Mouse (Mus musculus): Measurements from ENCODE around the gene Fam196b. TPM values are rescaled to one million over a fixed set of nuclear protein-coding genes. Genes with fewer than 3 reads are reported as not detected.

Gene Fam196b
- total and polyA plus RNA-seq, 3 experiments: 0.06 TPM; not detected in 2

GRCm38 (mm10) chr11:34416619-34416979, 102.0 kb downstream of the Fam196b start:
- Histone ChIP-seq H3K36me3 (ENCODE audit: control insufficient read depth, insufficient read depth, low read length) (no peaks in the 10 kb centered on the region), H3K9ac (ENCODE audit: low read depth, low read length) (no peak overlapping the region), H3K4me3 (no peak overlapping the region), H3K27ac (no peak overlapping the region), H3K79me2 (replicated peaks; ENCODE audit: control insufficient read depth, insufficient read depth, low read length) (no peaks in the 10 kb centered on the region), H3K4me1 (ENCODE audit: control insufficient read depth, insufficient read depth, low read length) (no peaks in the 10 kb centered on the region; the same call in 1 of the 2 replicates), H3K27me3 (ENCODE audit: control insufficient read depth, insufficient read depth, low read length) (no peaks in the 10 kb centered on the region)
- intact Hi-C loops (cut with DNase I): no loop called here
- WGBS: 64% methylated on average over 3 of the region's 3 CpGs
- DNase-seq: peak in 1 of 2 experiments; percentile 18
- TF ChIP-seq CTCF (IDR thresholded peaks at IDR 0.05) (no peak), POLR2A (IDR thresholded peaks at IDR 0.05; ENCODE audit: insufficient read depth, low read depth, low read length) (no peak), EP300 (IDR thresholded peaks at IDR 0.05; ENCODE audit: insufficient read depth, low read depth, low read length) (no peak)

GRCm38 (mm10) chr11:34421061-34421460, 106.4 kb downstream of the Fam196b start:
- intact Hi-C loops (cut with DNase I): no loop called here
- Histone ChIP-seq H3K9ac (ENCODE audit: low read depth, low read length) (no peak overlapping the region), H3K4me1 (ENCODE audit: control insufficient read depth, insufficient read depth, low read length) (no peaks in the 10 kb centered on the region; the same call in 1 of the 2 replicates), H3K79me2 (replicated peaks; ENCODE audit: control insufficient read depth, insufficient read depth, low read length) (no peaks in the 10 kb centered on the region), H3K4me3 (no peak overlapping the region), H3K36me3 (ENCODE audit: control insufficient read depth, insufficient read depth, low read length) (no peaks in the 10 kb centered on the region), H3K27me3 (ENCODE audit: control insufficient read depth, insufficient read depth, low read length) (no peaks in the 10 kb centered on the region), H3K27ac (no peak overlapping the region)
- DNase-seq: no peak
- no peak for TF ChIP-seq EP300 (IDR thresholded peaks at IDR 0.05; ENCODE audit: insufficient read depth, low read depth, low read length)
- no peak for TF ChIP-seq CTCF (IDR thresholded peaks at IDR 0.05)
- no peak for TF ChIP-seq POLR2A (IDR thresholded peaks at IDR 0.05; ENCODE audit: insufficient read depth, low read depth, low read length)
- WGBS: 76% methylated on average over 6 of the region's 6 CpGs

DNA sequence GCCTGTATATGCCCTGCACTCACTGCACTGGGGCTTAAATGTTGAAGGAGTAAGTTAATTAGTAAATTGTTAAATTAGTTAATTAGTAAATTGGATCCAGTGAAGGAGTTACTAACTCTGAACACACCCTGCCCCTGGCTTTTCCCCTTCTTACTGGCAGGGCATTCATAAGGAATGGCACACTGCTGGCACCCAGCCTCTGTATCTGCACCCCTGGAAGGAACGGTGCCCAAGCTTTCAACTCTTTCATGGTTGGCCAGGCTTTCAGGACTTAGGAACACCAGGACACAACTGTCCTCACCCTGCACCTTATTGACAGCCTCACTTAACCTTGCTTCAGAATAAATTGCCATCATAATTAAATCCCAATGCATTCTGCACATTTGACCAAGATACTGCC, 109.9 kb downstream of the Fam196b start:
- intact Hi-C loops (cut with DNase I): no loop called here
- Histone ChIP-seq H3K9ac (ENCODE audit: low read depth, low read length) (no peak overlapping the region), H3K27ac (no peak overlapping the region), H3K36me3 (ENCODE audit: control insufficient read depth, insufficient read depth, low read length) (no peaks in the 10 kb centered on the region), H3K79me2 (replicated peaks; ENCODE audit: control insufficient read depth, insufficient read depth, low read length) (no peaks in the 10 kb centered on the region), H3K4me1 (ENCODE audit: control insufficient read depth, insufficient read depth, low read length) (no peaks in the 10 kb centered on the region; the same call in 1 of the 2 replicates), H3K27me3 (ENCODE audit: control insufficient read depth, insufficient read depth, low read length) (no peaks in the 10 kb centered on the region), H3K4me3 (no peak overlapping the region)
- no peak for TF ChIP-seq CTCF (IDR thresholded peaks at IDR 0.05)
- WGBS: 71% methylated on average over 1 of the region's 1 CpGs
- DNase-seq: no peak

DNA sequence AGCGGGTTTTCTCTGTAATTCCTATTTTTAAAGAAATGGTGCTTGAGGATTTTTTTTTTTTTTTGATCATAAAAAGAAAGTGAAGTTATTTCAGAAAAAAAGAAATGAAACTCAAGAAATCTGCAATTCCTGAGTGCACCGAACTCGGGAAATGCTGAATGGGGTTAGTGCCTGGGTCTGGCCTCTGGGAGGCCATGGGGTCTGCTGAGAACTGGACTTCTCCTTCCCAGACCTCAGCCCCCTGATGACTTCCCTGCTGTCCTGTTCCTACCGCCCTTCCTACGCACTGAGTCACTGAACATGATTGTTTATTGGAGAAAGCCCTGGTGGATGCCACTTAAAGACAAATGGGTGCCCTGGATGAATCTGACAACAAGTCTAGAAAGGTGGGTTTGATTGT, 112.6 kb downstream of the Fam196b start:
- Histone ChIP-seq H3K4me3 (no peak overlapping the region), H3K79me2 (replicated peaks; ENCODE audit: control insufficient read depth, insufficient read depth, low read length) (no peaks in the 10 kb centered on the region), H3K27ac (no peak overlapping the region), H3K4me1 (ENCODE audit: control insufficient read depth, insufficient read depth, low read length) (no peaks in the 10 kb centered on the region), H3K9ac (ENCODE audit: low read depth, low read length) (no peak overlapping the region), H3K27me3 (ENCODE audit: control insufficient read depth, insufficient read depth, low read length) (no peaks in the 10 kb centered on the region), H3K36me3 (ENCODE audit: control insufficient read depth, insufficient read depth, low read length) (no peaks in the 10 kb centered on the region)
- TF ChIP-seq POLR2A (IDR thresholded peaks at IDR 0.05; ENCODE audit: insufficient read depth, low read depth, low read length): no peak
- no peak for TF ChIP-seq CTCF (IDR thresholded peaks at IDR 0.05)
- no peak for TF ChIP-seq EP300 (IDR thresholded peaks at IDR 0.05; ENCODE audit: insufficient read depth, low read depth, low read length)
- intact Hi-C loops (cut with DNase I): no loop called here
- no peak for DNase-seq
- 72% methylated on average over 5 of the region's 5 CpGs for WGBS

DNA sequence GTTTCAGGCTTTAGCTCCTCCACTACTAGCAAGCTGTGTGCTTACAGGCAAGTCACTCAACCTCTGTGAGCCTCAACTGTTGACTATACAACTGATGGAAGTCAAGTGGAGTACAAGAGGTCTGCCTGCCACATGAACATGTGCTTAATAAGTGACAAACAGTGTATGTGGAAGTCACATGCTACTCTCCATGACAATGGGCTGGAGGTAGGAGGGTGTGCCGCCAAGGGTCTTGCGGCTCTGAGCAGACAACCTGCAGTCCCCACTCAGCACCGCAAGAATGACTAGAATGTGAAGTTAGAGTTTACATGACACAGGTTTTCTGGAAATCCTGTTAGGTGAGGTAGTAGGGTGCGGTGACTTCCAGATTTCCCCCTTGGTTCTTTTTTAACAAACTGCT, 116.3 kb downstream of the Fam196b start:
- H3K4me3 ChIP-seq: no peak overlapping the region
- no peaks in the 10 kb centered on the region for H3K27me3 ChIP-seq (ENCODE audit: control insufficient read depth, insufficient read depth, low read length)
- WGBS: 70% methylated on average over 4 of the region's 4 CpGs
- intact Hi-C loops (cut with DNase I): no loop called here
- no peak overlapping the region for H3K27ac ChIP-seq
- TF ChIP-seq EP300 (IDR thresholded peaks at IDR 0.05; ENCODE audit: insufficient read depth, low read depth, low read length): no peak
- TF ChIP-seq CTCF (IDR thresholded peaks at IDR 0.05): no peak
- no peak for TF ChIP-seq POLR2A (IDR thresholded peaks at IDR 0.05; ENCODE audit: insufficient read depth, low read depth, low read length)
- no peak overlapping the region for H3K9ac ChIP-seq (ENCODE audit: low read depth, low read length)
- H3K79me2 ChIP-seq (replicated peaks; ENCODE audit: control insufficient read depth, insufficient read depth, low read length): no peaks in the 10 kb centered on the region
- no peaks in the 10 kb centered on the region for H3K36me3 ChIP-seq (ENCODE audit: control insufficient read depth, insufficient read depth, low read length)
- H3K4me1 ChIP-seq (ENCODE audit: control insufficient read depth, insufficient read depth, low read length): no peaks in the 10 kb centered on the region
- no peak for DNase-seq

DNA sequence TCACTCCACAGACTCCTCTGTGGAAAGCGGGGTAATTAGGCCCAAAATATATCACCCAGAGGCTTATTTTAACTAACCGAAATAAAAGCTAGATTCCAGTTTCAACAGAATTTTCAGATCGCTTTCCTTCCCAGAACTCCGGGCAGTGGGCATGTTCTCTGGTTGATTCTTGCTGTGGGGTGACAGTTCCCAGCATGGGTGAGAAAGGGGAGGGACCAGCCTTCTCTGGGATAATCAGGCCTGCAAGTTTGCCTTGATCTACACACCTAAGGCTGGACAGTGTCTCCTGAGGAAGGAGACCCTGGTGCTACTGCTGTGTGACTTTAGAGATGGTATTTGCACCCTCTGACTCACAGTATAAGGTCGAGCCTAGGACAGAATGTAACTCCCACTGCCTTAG, 116.7 kb downstream of the Fam196b start:
- H3K4me1 ChIP-seq (ENCODE audit: control insufficient read depth, insufficient read depth, low read length): no peaks in the 10 kb centered on the region
- H3K36me3 ChIP-seq (ENCODE audit: control insufficient read depth, insufficient read depth, low read length): no peaks in the 10 kb centered on the region
- no peaks in the 10 kb centered on the region for H3K27me3 ChIP-seq (ENCODE audit: control insufficient read depth, insufficient read depth, low read length)
- H3K79me2 ChIP-seq (replicated peaks; ENCODE audit: control insufficient read depth, insufficient read depth, low read length): no peaks in the 10 kb centered on the region
- intact Hi-C loops (cut with DNase I): no loop called here
- no peak overlapping the region for H3K27ac ChIP-seq
- TF ChIP-seq CTCF (IDR thresholded peaks at IDR 0.05) (no peak), POLR2A (IDR thresholded peaks at IDR 0.05; ENCODE audit: insufficient read depth, low read depth, low read length) (no peak), EP300 (IDR thresholded peaks at IDR 0.05; ENCODE audit: insufficient read depth, low read depth, low read length) (no peak)
- WGBS: 43% methylated on average over 5 of the region's 5 CpGs
- DNase-seq: no peak
- no peak overlapping the region for H3K4me3 ChIP-seq
- no peak overlapping the region for H3K9ac ChIP-seq (ENCODE audit: low read depth, low read length)

Measured in heart, adult 2 months (tissue).